Mouse (Mus musculus): ENCODE measurements around the gene Xpnpep2. TPM values are rescaled to one million over a fixed set of nuclear protein-coding genes. Genes with fewer than 3 reads are reported as not detected.

The Xpnpep2 gene
- 5.2 and 5.6 TPM in 2 replicates for polyA plus RNA-seq (2015; fragmentation: Nextera tagmentation; extraction: Ambion mirVana)

- H3K9ac ChIP-seq, result no peak within 1 kb of the TSS
- no peaks in the 10 kb centered on the region for H3K36me3 ChIP-seq
- peak within 1 kb of the TSS; percentile 45; the same call in 1 of the 2 replicates for H3K27ac ChIP-seq
- H3K9me3 ChIP-seq (replicated peaks), result no peaks in the 10 kb centered on the region
- peaks cover 8% of the 10 kb centered on the region; the same call in 1 of the 2 replicates for H3K27me3 ChIP-seq
- H3K4me3 ChIP-seq (replicated peaks), result no peak within 1 kb of the TSS
- H3K4me2 ChIP-seq, result no peak within 1 kb of the TSS
- ATAC-seq (replicated peaks; ENCODE audit: low FRiP score), result peak; percentile 58; the same call in 1 of the 2 replicates
- WGBS, result 49% methylated on average over 6 of the region's 6 CpGs
- H3K4me1 ChIP-seq, result no peaks in the 10 kb centered on the region
Observed at GRCm38 (mm10) chrX:48108394-48109315, at the start of gene Xpnpep2. Xpnpep2 (plus strand) TSS chrX:48108725.

- Histone ChIP-seq H3K36me3 (no peaks in the 10 kb centered on the region), H3K9ac (no peak overlapping the region), H3K27ac (no peak overlapping the region), H3K4me3 (replicated peaks) (no peak overlapping the region), H3K9me3 (replicated peaks) (no peaks in the 10 kb centered on the region), H3K27me3 (peaks cover 8% of the 10 kb centered on the region), H3K4me1 (no peaks in the 10 kb centered on the region), H3K4me2 (no peak overlapping the region)
- no peak for ATAC-seq (replicated peaks; ENCODE audit: low FRiP score)
- 68% methylated on average over 4 of the region's 4 CpGs for WGBS
Observed at GRCm38 (mm10) chrX:48062481-48062880, 46.0 kb upstream of the Xpnpep2 start.

GRCm38 (mm10) chrX:48064166-48064853 is 44.2 kb upstream of the Xpnpep2 start:
- Histone ChIP-seq H3K4me3 (replicated peaks) (no peak overlapping the region), H3K4me1 (no peaks in the 10 kb centered on the region), H3K27me3 (peaks cover 5% of the 10 kb centered on the region), H3K9ac (no peak overlapping the region), H3K4me2 (no peak overlapping the region), H3K27ac (0 out of 2 replicates have a peak overlapping the region, but pooled peaks have one; percentile 27), H3K36me3 (no peaks in the 10 kb centered on the region), H3K9me3 (replicated peaks) (no peaks in the 10 kb centered on the region)
- ATAC-seq (replicated peaks; ENCODE audit: low FRiP score), result no peak; the same call in 1 of the 2 replicates
- WGBS, result 40% methylated on average over 5 of the region's 5 CpGs

- no peak overlapping the region for H3K27ac ChIP-seq
- no peak for ATAC-seq (replicated peaks; ENCODE audit: low FRiP score)
- no peak overlapping the region for H3K4me3 ChIP-seq (replicated peaks)
- no peaks in the 10 kb centered on the region for H3K36me3 ChIP-seq
- H3K27me3 ChIP-seq, result peaks cover 4% of the 10 kb centered on the region
- H3K9ac ChIP-seq, result no peak overlapping the region
- 70% methylated on average over 3 of the region's 3 CpGs for WGBS
- no peak overlapping the region for H3K4me2 ChIP-seq
- H3K4me1 ChIP-seq, result no peaks in the 10 kb centered on the region
- no peaks in the 10 kb centered on the region for H3K9me3 ChIP-seq (replicated peaks)
Observed at GRCm38 (mm10) chrX:48066891-48067290, 41.6 kb upstream of the Xpnpep2 start.

- Histone ChIP-seq H3K27ac (no peak overlapping the region), H3K9ac (no peak overlapping the region), H3K4me3 (replicated peaks) (no peak overlapping the region), H3K4me1 (no peaks in the 10 kb centered on the region), H3K36me3 (no peaks in the 10 kb centered on the region), H3K9me3 (replicated peaks) (no peaks in the 10 kb centered on the region), H3K27me3 (peaks cover 13% of the 10 kb centered on the region), H3K4me2 (no peak overlapping the region)
- WGBS, result 39% methylated on average over 3 of the region's 3 CpGs
- ATAC-seq (replicated peaks; ENCODE audit: low FRiP score), result no peak
Observed at GRCm38 (mm10) chrX:48071961-48072360, 36.6 kb upstream of the Xpnpep2 start.

- Histone ChIP-seq H3K36me3 (no peaks in the 10 kb centered on the region), H3K27ac (no peak overlapping the region), H3K4me3 (replicated peaks) (no peak overlapping the region), H3K9ac (no peak overlapping the region), H3K4me1 (no peaks in the 10 kb centered on the region), H3K4me2 (no peak overlapping the region), H3K9me3 (replicated peaks) (no peaks in the 10 kb centered on the region), H3K27me3 (peaks cover 13% of the 10 kb centered on the region)
- ATAC-seq (replicated peaks; ENCODE audit: low FRiP score), result no peak
- WGBS, result 40% methylated on average over 5 of the region's 5 CpGs
Observed at GRCm38 (mm10) chrX:48072401-48072800, 36.1 kb upstream of the Xpnpep2 start.

GRCm38 (mm10) chrX:48074691-48075090 is 33.8 kb upstream of the Xpnpep2 start:
- WGBS, result 81% methylated on average over 3 of the region's 3 CpGs
- H3K9ac ChIP-seq, result no peak overlapping the region
- H3K4me3 ChIP-seq (replicated peaks), result no peak overlapping the region
- H3K36me3 ChIP-seq, result no peaks in the 10 kb centered on the region
- ATAC-seq (replicated peaks; ENCODE audit: low FRiP score), result no peak
- no peaks in the 10 kb centered on the region for H3K4me1 ChIP-seq
- peaks cover 13% of the 10 kb centered on the region for H3K27me3 ChIP-seq
- H3K4me2 ChIP-seq, result no peak overlapping the region
- H3K9me3 ChIP-seq (replicated peaks), result no peaks in the 10 kb centered on the region
- H3K27ac ChIP-seq, result no peak overlapping the region

GRCm38 (mm10) chrX:48076806-48077425 is 31.6 kb upstream of the Xpnpep2 start:
- ATAC-seq (replicated peaks; ENCODE audit: low FRiP score), result no peak
- WGBS, result 86% methylated on average over 4 of the region's 4 CpGs
- H3K4me3 ChIP-seq (replicated peaks), result no peak overlapping the region
- no peak overlapping the region for H3K27ac ChIP-seq
- H3K9ac ChIP-seq, result no peak overlapping the region
- no peaks in the 10 kb centered on the region for H3K36me3 ChIP-seq
- no peaks in the 10 kb centered on the region for H3K4me1 ChIP-seq
- H3K27me3 ChIP-seq, result peaks cover 13% of the 10 kb centered on the region; the same call in 1 of the 2 replicates
- no peak overlapping the region for H3K4me2 ChIP-seq
- no peaks in the 10 kb centered on the region for H3K9me3 ChIP-seq (replicated peaks)

GRCm38 (mm10) chrX:48082364-48082763 is 26.2 kb upstream of the Xpnpep2 start:
- ATAC-seq (replicated peaks; ENCODE audit: low FRiP score), result no peak
- H3K4me3 ChIP-seq (replicated peaks), result no peak overlapping the region
- WGBS, result 67% methylated on average over 5 of the region's 5 CpGs

GRCm38 (mm10) chrX:48092129-48092528 is 16.4 kb upstream of the Xpnpep2 start:
- WGBS, result 50% methylated on average over 10 of the region's 10 CpGs
- Histone ChIP-seq H3K27ac (no peak overlapping the region), H3K4me2 (no peak overlapping the region), H3K9me3 (replicated peaks) (no peaks in the 10 kb centered on the region), H3K36me3 (no peaks in the 10 kb centered on the region), H3K4me1 (no peaks in the 10 kb centered on the region), H3K4me3 (replicated peaks) (no peak overlapping the region), H3K27me3 (peaks cover 11% of the 10 kb centered on the region; the same call in 1 of the 2 replicates), H3K9ac (no peak overlapping the region)
- ATAC-seq (replicated peaks; ENCODE audit: low FRiP score), result no peak

More at GRCm38 (mm10) chrX:48082364-48082763, 26.2 kb upstream of the Xpnpep2 start:
- Histone ChIP-seq H3K9me3 (replicated peaks) (no peaks in the 10 kb centered on the region), H3K27ac (no peak overlapping the region), H3K4me1 (no peaks in the 10 kb centered on the region), H3K36me3 (no peaks in the 10 kb centered on the region), H3K9ac (no peak overlapping the region), H3K27me3 (no peaks in the 10 kb centered on the region), H3K4me2 (no peak overlapping the region)

- Histone ChIP-seq H3K27me3 (peaks cover 14% of the 10 kb centered on the region; the same call in 1 of the 2 replicates), H3K9ac (no peak overlapping the region), H3K36me3 (no peaks in the 10 kb centered on the region), H3K27ac (no peak overlapping the region), H3K9me3 (replicated peaks) (no peaks in the 10 kb centered on the region), H3K4me2 (no peak overlapping the region), H3K4me3 (replicated peaks) (no peak overlapping the region), H3K4me1 (no peaks in the 10 kb centered on the region)
- no peak for ATAC-seq (replicated peaks; ENCODE audit: low FRiP score)
- 35% methylated on average over 3 of the region's 3 CpGs for WGBS
Observed at GRCm38 (mm10) chrX:48093555-48093954, 15.0 kb upstream of the Xpnpep2 start.

All from kidney, embryonic 15.5 days (tissue).